Mouse (Mus musculus): ENCODE measurements at regions not wholly inside any gene's neighbourhood (a gene's known extent, or its start where the extent isn't known, plus 50 kb on each side); places are given as distances from the start of the nearest gene placed in this dataset.

DNA sequence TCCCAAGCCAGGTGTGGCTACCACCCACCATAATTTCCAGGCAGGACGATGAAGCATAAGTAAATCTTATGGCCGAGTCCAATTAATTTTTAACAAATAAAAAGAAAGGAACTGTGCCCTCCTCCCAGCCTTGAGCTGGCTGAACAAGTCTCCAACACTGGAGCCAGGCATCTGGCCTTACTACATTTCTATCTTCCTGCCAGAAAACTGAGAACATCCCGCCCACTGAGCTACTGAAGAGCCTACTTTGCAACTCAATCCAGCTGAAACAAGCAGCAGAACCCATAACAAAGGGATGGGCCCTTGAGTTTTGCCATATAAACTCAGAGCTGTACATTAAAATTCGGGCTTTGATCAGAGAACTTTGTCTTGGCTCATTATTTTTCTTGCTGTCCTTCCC is 115.2 kb upstream of the Arhgap18 start:
- TF ChIP-seq CTCF (IDR thresholded peaks at IDR 0.05; ENCODE audit: extremely low read depth, insufficient read depth, low read length) (no peak), POLR2A (IDR thresholded peaks at IDR 0.05; ENCODE audit: extremely low read depth, insufficient read depth, low read length) (no peak)
- Histone ChIP-seq H3K4me1 (ENCODE audit: control insufficient read depth, insufficient read depth, low read length) (no peaks in the 10 kb centered on the region), H3K4me3 (ENCODE audit: insufficient read depth, low read length) (no peak overlapping the region), H3K27ac (ENCODE audit: insufficient read depth, low read length) (no peak overlapping the region)

DNA sequence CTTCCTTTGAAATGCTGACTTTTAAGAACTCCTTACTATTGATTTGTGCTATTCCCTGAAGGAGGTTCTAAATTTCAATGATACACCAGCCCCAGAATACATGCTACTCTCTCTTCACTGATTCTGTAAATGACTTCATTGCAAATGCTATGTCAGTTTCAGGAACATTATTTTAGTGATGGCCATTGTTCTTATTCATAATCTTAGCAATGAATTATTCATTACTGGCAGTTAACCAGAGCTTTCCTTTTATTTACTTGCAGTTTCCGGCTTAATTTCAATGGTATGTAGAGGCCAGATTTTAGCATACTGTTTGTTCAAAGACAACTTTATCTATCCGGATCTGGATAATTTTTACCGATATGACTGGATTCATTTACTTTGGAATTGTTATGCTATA is 114.1 kb upstream of the Arhgap18 start:
- Histone ChIP-seq H3K4me3 (ENCODE audit: insufficient read depth, low read length) (no peak overlapping the region), H3K4me1 (ENCODE audit: control insufficient read depth, insufficient read depth, low read length) (no peaks in the 10 kb centered on the region), H3K27ac (ENCODE audit: insufficient read depth, low read length) (no peak overlapping the region)
- TF ChIP-seq POLR2A (IDR thresholded peaks at IDR 0.05; ENCODE audit: extremely low read depth, insufficient read depth, low read length) (no peak), CTCF (IDR thresholded peaks at IDR 0.05; ENCODE audit: extremely low read depth, insufficient read depth, low read length) (no peak)

DNA sequence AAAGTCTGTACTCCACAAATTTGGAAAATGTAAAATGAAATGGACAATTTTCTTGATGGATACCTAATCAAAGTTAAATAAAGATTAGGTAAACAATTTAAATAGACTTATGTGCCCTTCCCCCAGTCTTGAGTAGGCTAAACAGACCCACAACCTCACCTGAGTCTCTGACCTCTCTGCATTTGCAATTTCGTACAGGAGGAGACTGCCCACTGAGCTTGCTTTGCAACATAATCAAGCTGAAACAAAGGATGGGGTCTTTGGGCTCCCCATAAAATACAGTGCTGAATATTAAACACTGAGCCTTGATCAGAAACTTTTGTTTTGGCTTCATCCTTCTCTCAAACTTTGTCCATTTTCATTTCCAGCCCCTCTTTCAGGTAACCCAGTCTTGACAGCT is 100.1 kb upstream of the Arhgap18 start:
- no peak overlapping the region for H3K4me3 ChIP-seq (ENCODE audit: insufficient read depth, low read length)
- TF ChIP-seq CTCF (IDR thresholded peaks at IDR 0.05; ENCODE audit: extremely low read depth, insufficient read depth, low read length) (no peak), POLR2A (IDR thresholded peaks at IDR 0.05; ENCODE audit: extremely low read depth, insufficient read depth, low read length) (no peak)
- no peak overlapping the region for H3K27ac ChIP-seq (ENCODE audit: insufficient read depth, low read length)
- no peaks in the 10 kb centered on the region for H3K4me1 ChIP-seq (ENCODE audit: control insufficient read depth, insufficient read depth, low read length)

DNA sequence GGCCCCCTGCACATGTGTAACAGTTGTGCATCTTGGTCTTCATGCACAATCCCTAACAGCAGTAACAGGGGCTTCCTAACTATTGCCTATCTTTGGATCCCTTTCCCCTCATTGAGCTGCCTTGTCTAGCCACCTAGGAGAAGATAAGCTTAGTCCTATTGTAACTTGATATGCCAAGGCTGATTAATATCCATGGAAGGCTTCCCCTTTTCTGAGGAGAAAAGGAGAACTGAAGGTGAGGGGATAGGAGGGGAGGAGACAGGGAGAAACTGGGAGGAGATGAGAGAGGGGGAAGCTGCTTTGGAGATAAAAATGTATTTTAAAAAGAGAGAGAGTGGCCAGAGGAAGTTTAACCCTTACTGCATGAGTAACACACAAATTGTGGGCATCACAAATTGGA is 89.0 kb upstream of the Arhgap18 start:
- no peaks in the 10 kb centered on the region for H3K4me1 ChIP-seq (ENCODE audit: control insufficient read depth, insufficient read depth, low read length)
- H3K27ac ChIP-seq (ENCODE audit: insufficient read depth, low read length): no peak overlapping the region
- no peak for TF ChIP-seq POLR2A (IDR thresholded peaks at IDR 0.05; ENCODE audit: extremely low read depth, insufficient read depth, low read length)
- TF ChIP-seq CTCF (IDR thresholded peaks at IDR 0.05; ENCODE audit: extremely low read depth, insufficient read depth, low read length): no peak
- H3K4me3 ChIP-seq (ENCODE audit: insufficient read depth, low read length): no peak overlapping the region

DNA sequence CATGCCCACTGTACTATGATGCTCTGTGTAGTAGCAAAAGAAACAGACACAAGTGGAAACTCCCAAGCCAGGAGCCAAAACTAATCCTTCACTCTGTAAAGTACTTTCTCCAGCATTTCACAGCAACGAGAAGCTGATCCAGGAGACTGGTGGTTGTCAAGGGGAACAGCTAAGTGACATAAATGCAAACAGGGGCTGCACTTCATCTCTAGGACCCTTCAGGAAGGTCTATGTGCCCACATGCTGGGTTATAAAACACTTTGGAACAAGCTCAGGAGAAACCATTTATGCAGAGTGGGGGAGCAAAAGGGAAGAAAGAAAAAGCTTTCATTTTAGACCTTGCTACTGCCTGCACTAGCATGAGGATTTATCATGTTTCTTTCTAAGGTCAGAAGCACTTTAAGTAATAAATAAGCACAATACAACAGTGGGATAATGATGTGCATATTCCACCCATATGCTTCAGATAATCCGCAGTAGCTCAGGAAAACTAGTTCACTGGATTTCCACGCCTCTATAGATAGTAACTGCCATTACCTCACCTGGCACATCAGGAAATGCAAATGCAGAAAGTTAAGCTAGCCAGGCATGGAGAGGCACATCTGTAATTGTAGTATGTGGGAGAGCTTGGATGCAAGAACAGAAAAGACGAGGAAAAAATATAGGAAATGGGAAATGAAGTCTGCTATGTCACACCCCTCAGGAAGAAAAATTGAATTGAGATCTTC is 73.6 kb upstream of the Arhgap18 start:
- H3K4me1 ChIP-seq (ENCODE audit: control insufficient read depth, insufficient read depth, low read length): no peaks in the 10 kb centered on the region
- TF ChIP-seq CTCF (IDR thresholded peaks at IDR 0.05; ENCODE audit: extremely low read depth, insufficient read depth, low read length) (no peak), POLR2A (IDR thresholded peaks at IDR 0.05; ENCODE audit: extremely low read depth, insufficient read depth, low read length) (no peak)

DNA sequence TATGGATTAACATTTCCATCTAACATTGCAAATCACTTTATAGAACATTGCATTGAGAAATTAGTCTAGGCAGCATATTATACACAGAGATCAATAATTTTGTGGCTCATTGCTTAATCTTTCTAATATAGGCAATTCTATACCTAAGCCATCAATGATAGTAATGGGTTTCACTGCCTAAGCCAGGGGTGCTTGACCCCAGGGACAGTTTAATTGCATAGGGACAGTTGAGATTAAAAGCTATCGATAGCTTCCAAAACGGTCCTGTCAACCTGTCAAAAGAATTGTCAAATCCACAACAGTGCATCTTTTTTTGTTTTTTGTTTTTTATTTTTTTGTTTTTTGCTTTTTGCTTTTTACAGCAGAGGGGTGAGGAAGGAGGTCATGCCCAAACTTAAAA is 58.5 kb upstream of the Arhgap18 start:
- H3K4me3 ChIP-seq (ENCODE audit: insufficient read depth, low read length): peak overlapping the region; percentile 69; the same call in 1 of the 2 replicates
- H3K4me1 ChIP-seq (ENCODE audit: control insufficient read depth, insufficient read depth, low read length): no peaks in the 10 kb centered on the region
- no peak for TF ChIP-seq CTCF (IDR thresholded peaks at IDR 0.05; ENCODE audit: extremely low read depth, insufficient read depth, low read length)
- no peak for TF ChIP-seq POLR2A (IDR thresholded peaks at IDR 0.05; ENCODE audit: extremely low read depth, insufficient read depth, low read length)
- H3K27ac ChIP-seq (ENCODE audit: insufficient read depth, low read length): no peak overlapping the region

More for the DNA sequence above, 73.6 kb upstream of the Arhgap18 start:
- Histone ChIP-seq H3K4me3 (ENCODE audit: insufficient read depth, low read length) (no peak overlapping the region), H3K27ac (ENCODE audit: insufficient read depth, low read length) (no peak overlapping the region)

DNA sequence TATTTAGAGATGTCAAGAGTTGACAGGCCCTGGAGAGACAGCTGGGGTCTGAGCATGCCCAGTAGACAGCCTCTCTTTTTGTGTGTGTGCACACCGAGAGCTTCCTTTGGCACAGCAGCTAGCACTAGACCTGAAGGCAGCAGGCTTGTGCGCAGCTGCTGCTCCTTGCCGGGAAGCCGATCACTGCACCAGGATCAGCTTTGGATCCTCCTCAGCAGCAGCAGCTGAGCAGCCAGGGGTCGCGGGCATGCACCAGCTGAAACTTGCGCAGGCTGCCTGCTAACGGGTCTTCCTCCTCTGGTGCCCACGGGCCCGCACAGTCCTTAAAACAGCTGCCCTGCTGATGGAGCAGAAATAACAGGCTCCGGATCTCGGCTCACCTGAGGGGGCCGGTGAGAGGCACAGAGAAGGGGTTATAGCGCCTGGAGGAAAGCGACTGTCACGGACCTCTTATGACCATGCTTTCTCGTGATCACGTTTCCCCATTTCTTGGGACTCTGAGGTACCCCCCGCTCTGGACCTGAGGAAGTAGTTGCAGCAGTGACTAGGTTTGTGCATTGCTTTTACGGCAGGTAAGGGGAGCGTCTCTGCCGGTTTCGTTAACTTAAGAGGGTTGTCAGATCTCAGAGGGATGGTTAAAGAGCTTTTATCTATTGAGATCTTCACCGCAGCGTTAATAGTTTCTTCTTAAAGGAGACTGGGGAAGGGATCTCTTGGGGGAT is 57.8 kb upstream of the Arhgap18 start:
- Histone ChIP-seq H3K4me1 (ENCODE audit: control insufficient read depth, insufficient read depth, low read length) (no peaks in the 10 kb centered on the region), H3K4me3 (ENCODE audit: insufficient read depth, low read length) (peak overlapping the region; percentile 69), H3K27ac (ENCODE audit: insufficient read depth, low read length) (no peak overlapping the region)
- peak; percentile 92 for TF ChIP-seq POLR2A (IDR thresholded peaks at IDR 0.05; ENCODE audit: extremely low read depth, insufficient read depth, low read length)
- no peak for TF ChIP-seq CTCF (IDR thresholded peaks at IDR 0.05; ENCODE audit: extremely low read depth, insufficient read depth, low read length)
